Mouse (Mus musculus) telencephalon, adult 2 months (tissue): ENCODE results near the gene Sox11.

ENCODE experiments used
- DNase-seq: peaks from one replicate; pipeline ENCODE4 v3.0.0-alpha.2; 2011; ENCODE audit warnings: low read depth, low spot score

Gene Sox11

DNA sequence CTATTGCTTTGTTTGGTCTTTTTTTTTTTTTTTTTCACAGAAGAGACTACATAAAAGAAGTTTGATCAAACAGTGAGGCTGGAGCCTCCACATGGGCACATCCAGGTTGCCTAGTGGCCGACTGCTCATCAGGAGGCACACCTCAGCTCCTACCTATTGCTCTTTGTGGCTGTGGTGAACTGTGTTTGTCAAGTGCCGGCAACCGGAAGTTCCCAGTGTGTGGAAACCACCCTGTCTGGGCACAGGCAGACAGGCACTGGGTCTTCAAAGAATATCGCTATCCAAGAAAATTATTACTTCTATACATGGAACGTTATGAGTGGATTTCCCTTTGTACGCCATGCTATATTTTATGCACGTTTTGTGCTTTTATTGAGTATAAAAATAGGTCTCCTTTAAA lies 6.0 kb downstream of the Sox11 start:
- DNase-seq = no peak

- DNase-seq = no peak
Measured at GRCm38 (mm10) chr12:27335356-27336055, 6.9 kb downstream of the Sox11 start.

- no peak for DNase-seq
Measured at GRCm38 (mm10) chr12:27333590-27333989, 8.8 kb downstream of the Sox11 start.

DNA sequence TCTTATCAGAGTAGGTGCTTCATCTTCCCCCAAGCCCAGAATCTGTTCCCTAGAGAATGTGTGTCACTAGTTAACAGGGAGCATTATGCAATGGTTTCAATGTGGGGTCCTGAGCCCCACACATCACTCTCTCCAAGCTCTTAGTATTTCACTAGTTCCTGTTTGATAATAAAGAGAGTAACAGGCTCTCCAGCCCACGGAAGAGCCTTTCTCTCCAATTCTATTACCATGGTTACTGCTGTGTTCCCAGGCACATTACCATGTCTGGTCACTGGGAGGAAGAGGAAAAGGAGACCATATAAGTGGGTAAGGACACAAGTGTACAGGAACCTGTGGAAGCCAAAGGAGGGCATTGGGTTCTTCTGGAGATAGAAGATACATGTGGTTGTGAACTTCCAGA lies 19.0 kb downstream of the Sox11 start:
- DNase-seq = no peak

- no peak for DNase-seq
Measured at GRCm38 (mm10) chr12:27320705-27321104, 21.7 kb downstream of the Sox11 start.

DNA sequence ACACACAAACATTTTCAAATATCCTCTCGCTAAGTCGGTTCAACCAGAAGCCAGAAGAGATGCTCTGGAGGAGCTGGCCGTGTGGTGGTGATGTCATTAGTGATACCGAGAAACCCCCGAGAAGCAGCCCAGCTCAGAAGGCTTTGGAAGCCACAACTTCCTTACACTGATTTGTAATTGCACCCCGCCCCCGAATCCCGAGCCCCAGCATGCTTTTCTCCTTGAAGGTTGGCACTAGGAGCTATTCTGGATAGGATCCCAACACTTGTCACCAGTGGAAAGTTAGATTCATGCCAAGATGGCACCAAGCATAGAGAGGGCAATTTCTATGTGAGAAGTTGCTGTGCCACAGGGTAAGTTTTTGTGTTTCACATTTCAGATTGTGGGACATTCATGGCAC lies 29.4 kb downstream of the Sox11 start:
- DNase-seq = no peak

- no peak for DNase-seq
Measured at GRCm38 (mm10) chr12:27311854-27312466, 30.4 kb downstream of the Sox11 start.

- no peak for DNase-seq
Measured at GRCm38 (mm10) chr12:27311316-27311832, 31.0 kb downstream of the Sox11 start.

DNA sequence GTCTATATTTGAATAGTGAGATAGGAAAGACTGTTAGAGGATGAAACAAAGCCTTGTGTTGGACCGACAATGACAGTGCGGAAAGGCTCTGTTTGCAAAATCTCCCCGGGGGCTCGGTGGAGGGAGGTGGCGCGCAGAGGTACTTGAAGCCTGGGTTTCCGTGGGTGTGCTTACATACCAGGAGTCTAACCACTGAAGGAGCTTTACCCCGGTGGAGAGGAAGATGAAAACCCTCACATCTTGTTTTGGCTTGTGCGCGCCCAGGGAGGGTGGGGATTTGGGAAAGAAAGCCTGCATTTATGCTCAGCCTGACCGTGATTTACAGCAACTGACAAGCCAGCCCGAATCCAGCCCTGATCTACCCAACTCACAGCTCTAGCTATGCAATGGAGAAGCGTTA lies 31.7 kb downstream of the Sox11 start:
- no peak for DNase-seq

- no peak for DNase-seq
Measured at GRCm38 (mm10) chr12:27309969-27310368, 32.4 kb downstream of the Sox11 start.

- DNase-seq = no peak
Measured at GRCm38 (mm10) chr12:27304713-27305437, 37.5 kb downstream of the Sox11 start.

GRCm38 (mm10) chr12:27303190-27303589 lies 39.2 kb downstream of the Sox11 start:
- DNase-seq = no peak

GRCm38 (mm10) chr12:27298721-27299120 lies 43.7 kb downstream of the Sox11 start:
- no peak for DNase-seq

- no peak for DNase-seq
Measured at GRCm38 (mm10) chr12:27294191-27294590, 48.2 kb downstream of the Sox11 start.

DNA sequence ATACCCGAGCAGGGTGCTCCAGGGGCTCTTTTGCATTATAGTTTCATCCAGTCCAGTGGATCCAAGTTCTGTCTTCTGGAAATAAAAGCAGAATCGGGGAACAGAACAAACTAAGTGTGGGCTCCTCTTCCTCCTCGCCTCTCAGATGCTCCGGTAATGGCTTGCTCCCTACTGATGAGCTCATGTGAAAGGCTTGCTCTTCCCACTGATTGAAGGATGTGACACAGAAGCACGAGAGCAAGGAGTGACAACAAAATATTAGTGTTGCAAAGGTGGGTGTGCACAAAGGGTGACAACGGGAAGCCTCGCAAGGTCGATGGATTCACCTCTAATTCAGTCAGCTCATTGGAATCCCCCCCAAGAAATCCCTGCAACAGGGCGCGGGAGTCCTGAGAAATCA lies 48.6 kb downstream of the Sox11 start:
- no peak for DNase-seq

GRCm38 (mm10) chr12:27293208-27293607 lies 49.2 kb downstream of the Sox11 start:
- DNase-seq = no peak
